Mouse (Mus musculus) NIH3T3 (cell line): ENCODE measurements around the gene Vwa3b.

Experiments
- DNase-seq: peaks from one replicate; pipeline ENCODE4 v3.0.0-alpha.2; 2012; ENCODE audit warnings: low read depth

Gene Vwa3b

DNA sequence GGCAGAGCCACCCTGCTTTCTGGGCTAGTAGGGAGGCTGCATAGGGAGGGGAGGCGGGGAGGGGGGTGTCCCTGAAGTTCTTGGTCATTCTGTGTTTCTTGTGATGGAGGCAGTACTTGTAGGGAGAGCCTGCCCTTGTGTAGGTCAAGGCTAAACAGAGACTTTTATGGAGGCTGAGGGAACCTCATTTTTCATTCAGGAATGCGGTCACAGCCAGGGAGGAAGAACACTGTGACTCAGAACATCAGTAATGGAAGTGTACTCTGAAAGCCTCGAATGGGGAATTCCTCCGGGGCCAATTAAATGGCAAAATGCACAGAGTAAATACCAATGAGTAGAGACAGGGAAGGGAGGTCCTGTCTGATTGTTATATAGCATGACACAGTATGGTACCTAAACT is 37.4 kb downstream of the Vwa3b start:
- peak; percentile 20 for DNase-seq

DNA sequence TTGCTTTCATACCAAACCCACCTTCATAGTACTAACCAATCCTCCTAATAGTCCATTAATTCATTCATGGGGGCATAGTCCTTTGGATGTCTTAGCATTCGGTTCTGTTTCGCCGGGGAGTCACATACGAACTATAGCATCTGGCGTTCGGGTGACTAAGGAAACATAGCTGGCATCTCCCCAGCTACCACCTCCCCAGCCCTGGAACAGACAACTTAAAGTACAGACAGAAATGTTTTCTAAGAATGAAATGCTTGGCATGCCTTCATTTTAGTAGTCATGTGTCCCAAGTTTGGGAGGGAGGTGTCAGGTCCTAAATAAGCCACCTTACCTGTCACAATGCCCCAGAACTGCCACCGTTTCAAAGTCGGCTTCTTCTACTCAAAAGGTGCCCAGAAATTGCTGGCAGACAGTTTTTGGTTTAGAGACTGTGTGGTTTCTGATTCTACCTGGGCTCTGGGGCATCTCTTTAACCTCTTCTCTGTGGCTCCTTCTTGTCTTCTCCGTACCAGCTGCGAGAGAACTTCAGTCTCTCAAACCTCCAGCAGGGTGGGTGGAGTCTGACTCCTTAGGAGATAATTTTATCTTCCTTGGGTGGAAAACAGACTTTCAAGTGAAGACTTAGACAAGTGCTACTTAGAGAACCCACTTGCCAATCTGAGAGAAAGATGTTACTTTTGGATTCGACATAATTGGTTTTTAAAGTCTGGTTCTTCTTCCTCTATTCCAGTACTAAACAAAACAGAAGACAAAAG is 39.4 kb downstream of the Vwa3b start:
- DNase-seq, result no peak

DNA sequence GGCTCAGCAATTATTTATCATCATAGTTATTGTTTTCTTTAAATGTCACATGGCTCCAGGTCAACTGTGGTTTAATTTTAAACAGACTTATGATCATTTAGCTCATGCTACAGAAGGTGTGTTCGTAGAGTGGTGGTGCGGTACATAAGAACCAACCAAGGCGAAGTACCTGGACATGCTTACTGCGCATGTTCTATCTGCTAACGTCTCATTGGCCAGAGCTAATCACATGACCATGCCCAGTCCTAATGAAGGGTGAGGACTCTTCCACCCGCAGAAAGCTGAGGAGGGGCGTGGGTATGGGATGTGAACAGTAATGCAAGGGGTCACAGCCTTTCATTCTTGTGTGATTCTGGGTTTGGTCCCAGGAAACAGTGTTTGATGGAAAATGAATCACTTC is 49.4 kb downstream of the Vwa3b start:
- peak; percentile 12 for DNase-seq

GRCm38 (mm10) chr1:37077266-37077665 is 50.9 kb downstream of the Vwa3b start:
- DNase-seq, result no peak

DNA sequence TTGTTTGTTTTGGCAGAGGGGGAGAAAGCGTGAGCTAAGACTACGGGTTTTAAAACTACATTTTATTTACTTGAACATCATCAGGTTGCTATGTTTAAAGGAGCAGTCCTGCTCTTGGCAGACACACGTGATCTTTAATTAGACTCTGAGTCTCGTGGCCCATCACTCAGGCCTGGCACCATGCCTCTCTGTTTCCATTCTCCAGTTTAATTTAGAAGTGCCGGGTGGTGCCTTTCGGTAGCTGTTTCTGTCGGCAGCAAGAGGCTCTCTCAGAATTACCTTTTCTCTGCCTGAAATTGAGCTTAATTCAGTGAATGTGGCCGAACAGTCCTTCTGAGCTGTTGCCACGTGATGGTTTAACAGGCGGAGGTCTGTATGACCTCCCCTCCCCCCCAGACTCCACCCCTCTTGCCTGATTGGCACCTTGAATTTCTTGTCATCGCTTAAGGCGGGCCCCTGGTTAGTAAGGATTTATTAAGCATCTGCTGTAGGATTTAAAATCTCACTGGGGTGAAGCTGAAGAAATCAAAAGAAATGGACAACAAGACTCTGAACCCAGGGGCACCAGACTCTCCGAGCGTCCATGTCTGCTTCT is 51.7 kb downstream of the Vwa3b start:
- DNase-seq, result peak; percentile 12

DNA sequence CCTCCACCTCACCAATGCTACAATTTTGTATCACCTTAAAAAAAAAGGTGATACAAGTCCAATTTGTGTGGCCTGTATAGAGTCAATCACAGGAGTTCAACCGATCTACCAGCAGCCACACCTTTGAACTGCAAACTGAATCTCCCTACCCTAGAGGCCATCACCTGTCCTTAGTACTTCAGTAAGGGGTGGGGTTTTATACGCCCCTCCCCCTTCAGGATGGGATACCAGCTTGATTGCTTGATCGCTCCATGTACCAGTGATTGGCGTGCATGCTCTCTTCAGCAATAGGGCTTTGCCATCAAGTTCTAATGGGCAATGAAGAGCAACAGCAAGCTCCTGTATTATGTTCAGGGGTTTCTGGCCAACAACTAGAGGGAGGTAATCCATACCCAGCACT is 54.0 kb downstream of the Vwa3b start:
- no peak for DNase-seq

GRCm38 (mm10) chr1:37081376-37082214 is 55.2 kb downstream of the Vwa3b start:
- no peak for DNase-seq

GRCm38 (mm10) chr1:37082215-37082464 is 55.7 kb downstream of the Vwa3b start:
- no peak for DNase-seq

- no peak for DNase-seq
Observed at GRCm38 (mm10) chr1:37084075-37084474, 57.7 kb downstream of the Vwa3b start.

GRCm38 (mm10) chr1:37085171-37085570 is 58.8 kb downstream of the Vwa3b start:
- DNase-seq, result no peak

- DNase-seq, result no peak
Observed at GRCm38 (mm10) chr1:37089191-37089590, 62.8 kb downstream of the Vwa3b start.

GRCm38 (mm10) chr1:37097382-37098093 is 71.1 kb downstream of the Vwa3b start:
- DNase-seq, result no peak

- DNase-seq, result no peak
Observed at GRCm38 (mm10) chr1:37098094-37098555, 71.7 kb downstream of the Vwa3b start.

DNA sequence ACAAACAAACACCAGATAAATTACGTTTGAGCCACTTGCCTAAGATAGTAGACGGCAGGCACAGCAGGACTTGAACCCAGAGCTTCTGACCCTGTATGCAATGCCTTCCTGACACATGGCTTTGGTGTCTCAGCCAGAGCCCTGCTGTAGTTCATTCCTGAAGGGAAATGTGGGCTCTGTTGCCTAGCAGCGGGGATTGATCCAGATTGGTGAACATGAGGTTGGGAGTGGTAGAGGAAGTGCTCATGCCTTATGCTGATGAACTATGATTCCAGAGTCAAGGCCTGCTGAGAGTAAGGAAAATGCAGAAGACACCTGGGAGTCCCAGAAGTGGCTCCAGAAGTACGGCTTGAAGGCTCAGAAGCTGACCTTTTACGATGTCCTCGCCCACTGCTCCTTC is 74.0 kb downstream of the Vwa3b start:
- DNase-seq, result no peak

DNA sequence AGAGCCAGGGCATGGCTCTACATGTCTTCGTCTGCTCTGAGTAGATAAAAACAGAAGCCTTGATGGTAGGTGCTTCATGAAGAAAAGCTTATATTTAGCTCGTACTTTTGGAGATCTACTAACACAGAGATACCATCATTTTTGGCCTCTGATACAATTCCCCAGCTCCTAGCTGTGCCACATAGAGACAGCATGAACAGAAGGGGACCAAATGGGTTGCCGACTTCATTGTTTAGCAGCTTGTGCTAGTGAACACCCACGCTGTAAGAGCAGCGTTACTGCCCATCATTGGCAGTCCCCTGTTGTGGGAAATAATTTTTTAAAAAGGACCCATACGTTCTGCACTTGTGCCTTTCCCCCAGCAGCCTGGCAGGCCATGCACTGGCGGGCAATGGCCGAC is 74.6 kb downstream of the Vwa3b start:
- DNase-seq, result no peak

DNA sequence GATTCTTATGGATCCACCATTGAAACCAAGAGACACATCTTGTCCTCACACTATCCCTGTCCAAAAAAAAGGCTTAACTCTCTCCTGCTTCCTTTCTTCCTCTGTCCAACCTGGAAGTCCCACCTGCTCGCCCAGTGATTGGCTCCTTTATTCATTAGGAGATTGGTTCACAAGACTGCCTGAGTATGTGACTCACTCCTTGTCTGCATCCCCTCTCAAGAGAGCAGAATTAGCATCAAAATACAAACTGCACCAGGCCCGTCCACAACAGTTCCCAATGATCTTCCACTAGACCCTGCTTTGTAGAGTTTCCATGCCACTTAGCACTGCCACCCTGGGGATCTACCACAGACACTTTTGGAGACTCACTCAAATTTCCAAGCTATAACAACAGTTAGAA is 75.3 kb downstream of the Vwa3b start:
- no peak for DNase-seq

- DNase-seq, result no peak
Observed at GRCm38 (mm10) chr1:37105194-37105593, 78.8 kb downstream of the Vwa3b start.

DNA sequence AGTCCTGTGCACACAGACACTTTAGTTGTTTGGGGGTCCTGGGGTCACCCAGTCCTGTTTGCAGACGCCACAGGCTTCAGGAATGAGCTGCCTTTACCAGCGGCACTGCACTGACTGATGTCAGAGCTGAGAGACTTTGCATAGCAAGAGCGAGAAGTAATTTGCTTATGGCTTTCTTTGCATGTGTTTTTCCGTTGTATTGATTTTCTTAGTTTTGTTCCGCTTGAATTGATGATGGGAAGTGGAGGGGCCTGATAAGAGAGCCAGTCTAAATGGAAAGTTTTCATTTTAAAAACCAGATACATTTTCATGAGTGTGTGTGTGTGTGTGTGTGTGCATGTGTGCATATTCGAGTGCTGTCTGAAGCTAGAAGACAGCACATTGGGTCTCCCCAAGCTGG is 87.4 kb downstream of the Vwa3b start:
- DNase-seq, result no peak

DNA sequence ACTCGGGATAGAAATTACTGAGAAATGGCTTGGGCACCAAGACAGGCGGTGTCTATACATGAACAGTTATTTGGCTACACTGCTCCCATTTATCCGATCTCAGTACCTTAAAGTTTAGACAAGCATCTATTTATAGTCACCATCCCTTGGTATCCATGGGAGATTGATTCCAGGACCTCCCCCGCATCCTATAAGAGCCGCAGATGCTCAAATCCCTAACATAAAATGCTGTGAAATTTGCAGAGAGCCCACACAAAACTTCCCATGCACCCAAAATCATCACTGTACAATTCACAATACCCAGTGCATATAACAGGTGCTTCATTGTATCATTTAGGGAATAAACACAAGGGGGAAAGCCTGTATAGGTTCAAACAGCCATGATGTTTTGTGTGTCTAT is 89.5 kb downstream of the Vwa3b start:
- no peak for DNase-seq

GRCm38 (mm10) chr1:37116574-37116973 is 90.2 kb downstream of the Vwa3b start:
- no peak for DNase-seq

DNA sequence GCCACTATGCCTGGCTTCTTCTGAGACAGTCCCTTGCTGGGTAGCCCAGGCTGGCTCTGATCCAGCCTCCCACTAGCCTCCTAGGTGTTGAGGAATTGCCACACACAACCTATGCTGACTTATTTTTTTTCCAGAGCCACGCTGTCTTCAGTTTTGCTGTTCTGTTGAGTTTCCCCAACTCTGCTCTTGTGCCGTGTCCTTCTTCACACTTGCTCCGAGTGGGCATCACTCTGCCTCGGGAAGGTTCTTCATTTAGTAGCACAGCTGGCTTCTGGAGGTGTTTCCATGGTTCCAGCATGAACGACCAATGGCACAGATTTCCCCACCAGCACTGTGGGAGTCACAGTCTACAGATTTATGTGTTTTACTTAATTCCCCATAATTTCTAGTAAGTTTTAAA is 91.6 kb downstream of the Vwa3b start:
- DNase-seq, result no peak

- no peak for DNase-seq
Observed at GRCm38 (mm10) chr1:37122306-37122705, 95.9 kb downstream of the Vwa3b start.

DNA sequence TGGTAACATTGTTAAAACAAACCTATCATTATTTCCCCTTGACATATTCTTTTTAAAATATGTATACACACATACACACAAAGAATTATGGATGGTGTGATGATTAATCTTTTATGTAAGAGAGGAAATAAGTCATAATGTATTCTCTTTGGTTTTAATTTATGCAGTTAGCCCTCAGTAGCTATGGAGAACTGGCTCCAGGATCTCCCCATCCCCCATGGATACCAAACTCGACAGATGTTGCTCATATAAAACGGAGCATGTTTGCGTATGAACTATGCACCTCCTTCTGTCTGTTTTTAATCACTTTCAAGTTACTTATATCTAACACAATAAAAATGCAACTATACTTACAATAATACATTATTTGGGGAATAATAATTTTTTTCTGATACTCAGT is 96.4 kb downstream of the Vwa3b start:
- no peak for DNase-seq
